Mouse (Mus musculus): Measurements from ENCODE around the gene Ccr2. TPM values are rescaled to one million over a fixed set of nuclear protein-coding genes. Genes with fewer than 3 reads are reported as not detected.
"Not testable (repeated sequence)": the region's sequence is repeated elsewhere in the genome, so short reads cannot be mapped to it uniquely, and the experiment has no call there.

The Ccr2 gene
- polyA plus RNA-seq (2015; fragmentation: Nextera tagmentation; extraction: Ambion mirVana), result 0.23 and 0.76 TPM in 2 replicates

GRCm38 (mm10) chr9:124101723-124102122 is at the start of gene Ccr2:
Ccr2 (plus strand) TSS chr9:124101950.
- no peak for ATAC-seq (ENCODE audit: low FRiP score, low read depth)
- Histone ChIP-seq H3K27ac (replicated peaks) (no peak within 1 kb of the TSS), H3K36me3 (no peaks in the 10 kb centered on the region), H3K9ac (no peak within 1 kb of the TSS), H3K9me3 (no peaks in the 10 kb centered on the region), H3K27me3 (no peaks in the 10 kb centered on the region), H3K4me2 (no peak within 1 kb of the TSS), H3K4me1 (replicated peaks) (no peaks in the 10 kb centered on the region), H3K4me3 (no peak within 1 kb of the TSS)
- WGBS, result 88% methylated on average over 4 of the region's 4 CpGs

GRCm38 (mm10) chr9:124053532-124053931 is 48.2 kb upstream of the Ccr2 start:
- H3K36me3 ChIP-seq, result no peaks in the 10 kb centered on the region
- no peak overlapping the region for H3K4me3 ChIP-seq
- no peak overlapping the region for H3K9ac ChIP-seq
- H3K27ac ChIP-seq (replicated peaks), result no peak overlapping the region
- H3K27me3 ChIP-seq, result no peaks in the 10 kb centered on the region
- no peaks in the 10 kb centered on the region for H3K4me1 ChIP-seq (replicated peaks)
- H3K9me3 ChIP-seq, result no peaks in the 10 kb centered on the region
- H3K4me2 ChIP-seq, result no peak overlapping the region
- no peak for ATAC-seq (ENCODE audit: low FRiP score, low read depth)
- WGBS, result 66% methylated on average over 2 of the region's 2 CpGs

DNA sequence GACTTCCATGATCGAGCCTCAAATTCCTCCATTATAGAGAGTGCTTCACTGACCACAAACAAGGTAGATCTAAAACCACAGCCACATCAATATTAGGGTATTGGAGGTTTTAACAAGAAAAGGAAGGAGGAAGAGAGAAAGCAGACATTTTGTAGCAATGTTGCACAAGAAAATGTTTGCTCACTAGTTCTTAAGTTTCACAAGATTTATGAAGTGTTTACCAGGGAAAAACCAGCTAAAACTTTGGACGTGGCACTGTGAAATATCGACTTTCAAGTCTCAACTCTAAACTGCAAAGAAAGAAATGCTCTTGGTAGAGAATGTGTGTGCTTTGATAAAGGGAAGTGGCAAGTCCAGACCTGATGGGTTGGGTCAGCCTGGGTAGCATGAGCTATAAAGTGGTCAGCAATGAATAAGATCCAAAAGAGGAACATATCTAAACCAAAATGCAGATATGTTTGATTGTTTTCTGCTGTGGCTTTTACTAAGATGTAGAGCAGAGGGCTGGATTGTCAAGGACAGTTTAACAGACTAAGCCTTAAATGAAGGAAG is 45.5 kb upstream of the Ccr2 start:
- 87% methylated on average over 3 of the region's 3 CpGs for WGBS
- Histone ChIP-seq H3K27ac (replicated peaks) (no peak overlapping the region), H3K4me2 (no peak overlapping the region), H3K9me3 (no peaks in the 10 kb centered on the region), H3K9ac (no peak overlapping the region), H3K36me3 (no peaks in the 10 kb centered on the region), H3K4me3 (no peak overlapping the region), H3K4me1 (replicated peaks) (no peaks in the 10 kb centered on the region), H3K27me3 (no peaks in the 10 kb centered on the region)
- ATAC-seq (ENCODE audit: low FRiP score, low read depth), result no peak

- Histone ChIP-seq H3K4me1 (replicated peaks) (no peaks in the 10 kb centered on the region), H3K27me3 (no peaks in the 10 kb centered on the region), H3K27ac (replicated peaks) (no peak overlapping the region), H3K36me3 (no peaks in the 10 kb centered on the region), H3K4me3 (no peak overlapping the region), H3K9me3 (no peaks in the 10 kb centered on the region), H3K4me2 (no peak overlapping the region), H3K9ac (no peak overlapping the region)
- no peak for ATAC-seq (ENCODE audit: low FRiP score, low read depth)
- WGBS, result 73% methylated on average over 2 of the region's 2 CpGs
These were observed 41.9 kb upstream of the Ccr2 start for GRCm38 (mm10) chr9:124059660-124060352.

- not testable (repeated sequence) for H3K9me3 ChIP-seq; H3K4me3 ChIP-seq; H3K27ac ChIP-seq (replicated peaks); H3K27me3 ChIP-seq; H3K36me3 ChIP-seq; H3K9ac ChIP-seq; H3K4me1 ChIP-seq (replicated peaks); H3K4me2 ChIP-seq; ATAC-seq (ENCODE audit: low FRiP score, low read depth)
- 59% methylated on average over 3 of the region's 3 CpGs for WGBS
These were observed 40.0 kb upstream of the Ccr2 start for GRCm38 (mm10) chr9:124061474-124062432.

DNA sequence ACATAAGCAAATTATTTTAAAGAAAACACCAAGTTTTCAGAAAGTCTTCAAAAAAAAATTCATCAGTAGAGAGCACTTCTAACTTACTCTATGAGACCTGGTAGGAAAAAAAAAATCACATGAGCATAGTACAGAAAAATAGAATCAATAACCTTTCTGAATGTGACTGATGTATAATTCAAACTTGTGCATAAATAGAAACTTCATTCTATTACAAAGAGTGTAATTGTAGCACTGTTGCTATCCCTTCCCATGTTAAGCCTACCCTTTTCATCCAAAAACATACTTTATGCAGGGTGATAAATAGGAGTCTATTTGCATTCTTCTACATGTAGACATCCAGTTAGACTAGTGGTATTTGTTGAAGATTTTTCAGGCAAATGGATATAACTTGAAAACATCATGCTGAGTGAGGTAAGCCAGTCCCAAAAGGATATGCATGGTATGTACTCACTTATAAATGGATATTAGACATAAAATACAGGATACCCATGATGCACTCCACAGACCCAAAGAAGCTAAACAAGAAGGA is 35.1 kb upstream of the Ccr2 start:
- no peaks in the 10 kb centered on the region for H3K4me1 ChIP-seq (replicated peaks)
- no peak for ATAC-seq (ENCODE audit: low FRiP score, low read depth)
- no peak overlapping the region for H3K4me3 ChIP-seq
- H3K4me2 ChIP-seq, result no peak overlapping the region
- H3K36me3 ChIP-seq, result no peaks in the 10 kb centered on the region
- no peak overlapping the region for H3K9ac ChIP-seq
- H3K27me3 ChIP-seq, result no peaks in the 10 kb centered on the region
- H3K9me3 ChIP-seq, result no peaks in the 10 kb centered on the region
- H3K27ac ChIP-seq (replicated peaks), result no peak overlapping the region

- Histone ChIP-seq H3K4me2 (no peak overlapping the region), H3K9me3 (no peaks in the 10 kb centered on the region), H3K36me3 (no peaks in the 10 kb centered on the region), H3K9ac (no peak overlapping the region), H3K4me1 (replicated peaks) (no peaks in the 10 kb centered on the region), H3K4me3 (no peak overlapping the region), H3K27me3 (no peaks in the 10 kb centered on the region), H3K27ac (replicated peaks) (no peak overlapping the region)
- 62% methylated on average over 2 of the region's 2 CpGs for WGBS
- no peak for ATAC-seq (ENCODE audit: low FRiP score, low read depth)
These were observed 33.4 kb upstream of the Ccr2 start for GRCm38 (mm10) chr9:124068098-124069058.

- no peaks in the 10 kb centered on the region for H3K9me3 ChIP-seq
- no peak overlapping the region for H3K9ac ChIP-seq
- no peaks in the 10 kb centered on the region for H3K4me1 ChIP-seq (replicated peaks)
- whole genome bisulfite sequencing, result 91% methylated on average over 1 of the region's 1 CpGs
- no peaks in the 10 kb centered on the region for H3K27me3 ChIP-seq
- no peak for ATAC-seq (ENCODE audit: low FRiP score, low read depth)
- H3K36me3 ChIP-seq, result no peaks in the 10 kb centered on the region
- H3K4me3 ChIP-seq, result no peak overlapping the region
- H3K4me2 ChIP-seq, result no peak overlapping the region
- no peak overlapping the region for H3K27ac ChIP-seq (replicated peaks)
These were observed 30.2 kb upstream of the Ccr2 start for GRCm38 (mm10) chr9:124071506-124071905.

- H3K4me3 ChIP-seq, result no peak overlapping the region
- H3K9me3 ChIP-seq, result no peaks in the 10 kb centered on the region
- no peaks in the 10 kb centered on the region for H3K27me3 ChIP-seq
- no peaks in the 10 kb centered on the region for H3K36me3 ChIP-seq
- H3K4me1 ChIP-seq (replicated peaks), result no peaks in the 10 kb centered on the region
- H3K27ac ChIP-seq (replicated peaks), result no peak overlapping the region
- no peak overlapping the region for H3K4me2 ChIP-seq
- no peak overlapping the region for H3K9ac ChIP-seq
- no peak for ATAC-seq (ENCODE audit: low FRiP score, low read depth)
- 75% methylated on average over 4 of the region's 4 CpGs for WGBS
These were observed 21.9 kb upstream of the Ccr2 start for GRCm38 (mm10) chr9:124079803-124080202.

- not testable (repeated sequence) for ATAC-seq (ENCODE audit: low FRiP score, low read depth); H3K4me1 ChIP-seq (replicated peaks); H3K36me3 ChIP-seq; H3K9me3 ChIP-seq; H3K9ac ChIP-seq; H3K27me3 ChIP-seq; H3K4me3 ChIP-seq; H3K4me2 ChIP-seq; H3K27ac ChIP-seq (replicated peaks)
- 93% methylated on average over 13 of the region's 13 CpGs for WGBS
These were observed 21.3 kb upstream of the Ccr2 start for GRCm38 (mm10) chr9:124080471-124080870.

- no peaks in the 10 kb centered on the region for H3K36me3 ChIP-seq
- no peaks in the 10 kb centered on the region for H3K9me3 ChIP-seq
- H3K4me2 ChIP-seq, result no peak overlapping the region
- no peaks in the 10 kb centered on the region for H3K4me1 ChIP-seq (replicated peaks)
- no peak overlapping the region for H3K9ac ChIP-seq
- ATAC-seq (ENCODE audit: low FRiP score, low read depth), result no peak
- no peak overlapping the region for H3K4me3 ChIP-seq
- H3K27ac ChIP-seq (replicated peaks), result no peak overlapping the region
- H3K27me3 ChIP-seq, result no peaks in the 10 kb centered on the region
- 88% methylated on average over 1 of the region's 1 CpGs for WGBS
These were observed 11.3 kb upstream of the Ccr2 start for GRCm38 (mm10) chr9:124090441-124090840.
